Mouse (Mus musculus) hindbrain, embryonic 11.5 days (tissue): Measurements from ENCODE around the gene Gstm1. TPM values are rescaled to one million over a fixed set of nuclear protein-coding genes. Genes with fewer than 3 reads are reported as not detected.

Experiments
- ATAC-seq: fragments of 200-750 bp; cut with Nextera tagmentation; 2 replicates; pipeline ENCODE4 v1.8.0; 2017; ENCODE audit warnings: mild to moderate bottlenecking, moderate TSS enrichment, moderate library complexity; ENCODE audit not compliant: low FRiP score
- DNase-seq: peaks from one replicate; pipeline ENCODE4 v3.0.0-alpha.2; 2015; ENCODE audit warnings: low spot score
- H3K27ac ChIP-seq: fragments of 300-500 bp; sonication (generic); 2 replicates; pipeline ENCODE4 v1.5.1; 2014; ENCODE audit warnings: mild to moderate bottlenecking, low read depth, low read length
- H3K27me3 ChIP-seq: fragments of 300-500 bp; sonication (generic); 2 replicates; pipeline ENCODE4 v1.6.1; 2014; ENCODE audit warnings: mild to moderate bottlenecking, low read length, moderate library complexity, mixed read lengths; ENCODE audit not compliant: control insufficient read depth, insufficient read depth
- H3K36me3 ChIP-seq: fragments of 300-500 bp; sonication (generic); 2 replicates; pipeline ENCODE4 v1.6.1; 2014; ENCODE audit warnings: mild to moderate bottlenecking, low read length, moderate library complexity, mixed read lengths; ENCODE audit not compliant: control insufficient read depth, insufficient read depth
- H3K4me1 ChIP-seq: fragments of 300-500 bp; sonication (generic); replicated peaks from 2 replicates; pipeline ENCODE4 v1.6.1; 2014; ENCODE audit warnings: low read length, mixed read lengths; ENCODE audit not compliant: control insufficient read depth, insufficient read depth
- H3K4me2 ChIP-seq: fragments of 300-500 bp; sonication (generic); replicated peaks from 2 replicates; pipeline ENCODE4 v1.6.1; 2014; ENCODE audit warnings: mild to moderate bottlenecking, low read depth, low read length
- H3K4me3 ChIP-seq: fragments of 300-500 bp; sonication (generic); 2 replicates; pipeline ENCODE4 v1.5.1; 2014; ENCODE audit warnings: low read depth, low read length
- H3K9ac ChIP-seq: fragments of 300-500 bp; sonication (generic); 2 replicates; pipeline ENCODE4 v1.6.1; 2014; ENCODE audit warnings: low read depth, low read length
- H3K9me3 ChIP-seq: fragments of 300-500 bp; sonication (generic); 2 replicates; pipeline ENCODE4 v1.6.1; 2016; ENCODE audit warnings: low read length; ENCODE audit not compliant: control insufficient read depth
- WGBS: fragments of 180-500 bp; shearing (Covaris S2); extraction: QIAGEN DNeasy Blood & Tissue Kit; methylation state at CpG from one replicate; pipeline ENCODE4 v1.1.7; 2014; 5-methylcytosine and 5-hydroxymethylcytosine counted together
- polyA plus RNA-seq: library from polyadenylated mRNA; unstranded; fragments of >200 nt; fragmentation: Nextera tagmentation; extraction: Ambion mirVana; gene quantifications from 2 replicates; pipeline ENCODE4 v1.2.1, GENCODE M21; 2014

Gene Gstm1
- polyA plus RNA-seq, result 32.5 and 34.4 TPM in 2 replicates

GRCm38 (mm10) chr3:108017473-108018189, at the start of gene Gstm1:
Gene Gstm1, minus strand, starts transcription at chr3:108017973.
- DNase-seq, result peak; percentile 93
- Histone ChIP-seq H3K36me3 (no peaks in the 10 kb centered on the region), H3K4me1 (0 out of 2 replicates have a peak, but pooled peaks cover 3% of the 10 kb centered on the region), H3K9ac (peak within 1 kb of the TSS; percentile 33; the same call in 1 of the 2 replicates), H3K27me3 (no peaks in the 10 kb centered on the region), H3K4me3 (peak within 1 kb of the TSS; percentile 43), H3K4me2 (peak within 1 kb of the TSS; percentile 72), H3K9me3 (no peaks in the 10 kb centered on the region), H3K27ac (0 out of 2 replicates have a peak within 1 kb of the TSS, but pooled peaks have one; percentile 30)
- ATAC-seq, result peak; percentile 97
- WGBS, result under 1% methylated on average over 31 of the region's 31 CpGs

DNA sequence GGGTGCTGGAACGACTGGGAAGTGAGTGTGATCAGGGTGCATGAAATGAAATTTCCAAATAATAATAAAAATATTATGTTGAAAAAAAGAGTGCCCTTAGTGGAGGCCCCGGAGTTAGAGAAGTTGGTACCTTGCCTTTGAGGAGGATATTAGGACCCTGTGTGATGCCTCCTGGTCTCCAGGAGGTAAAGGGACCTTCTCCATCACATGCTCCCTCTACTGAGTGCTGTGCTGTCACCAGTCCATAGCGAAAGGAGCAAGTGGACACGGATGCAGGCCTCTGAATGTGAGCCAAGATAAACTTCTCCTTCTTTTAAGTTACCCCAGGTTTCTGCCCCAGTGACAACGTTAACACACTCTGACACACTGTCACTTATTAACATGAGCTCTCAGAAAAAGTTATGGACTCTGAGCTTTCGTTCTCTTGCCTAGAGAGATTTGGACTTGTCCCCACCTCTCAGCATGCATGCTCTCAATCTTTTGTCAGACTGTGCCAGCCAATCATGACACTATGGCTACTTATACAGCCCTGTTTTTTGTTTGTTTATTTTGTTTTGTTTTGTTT, 49.7 kb upstream of the Gstm1 start:
- Histone ChIP-seq H3K9ac (no peak overlapping the region), H3K27me3 (no peaks in the 10 kb centered on the region), H3K4me2 (no peak overlapping the region), H3K9me3 (no peaks in the 10 kb centered on the region), H3K27ac (no peak overlapping the region), H3K4me1 (no peaks in the 10 kb centered on the region), H3K36me3 (no peaks in the 10 kb centered on the region), H3K4me3 (no peak overlapping the region)
- 76% methylated on average over 6 of the region's 6 CpGs for WGBS
- DNase-seq, result no peak
- no peak for ATAC-seq

- Histone ChIP-seq H3K4me3 (no peak overlapping the region), H3K27me3 (no peaks in the 10 kb centered on the region), H3K27ac (no peak overlapping the region), H3K9ac (no peak overlapping the region), H3K4me2 (no peak overlapping the region), H3K9me3 (no peaks in the 10 kb centered on the region), H3K36me3 (no peaks in the 10 kb centered on the region), H3K4me1 (no peaks in the 10 kb centered on the region)
- WGBS, result 75% methylated on average over 9 of the region's 9 CpGs
- no peak for ATAC-seq
- DNase-seq, result no peak
These were observed 47.8 kb upstream of the Gstm1 start for GRCm38 (mm10) chr3:108065551-108065950.

DNA sequence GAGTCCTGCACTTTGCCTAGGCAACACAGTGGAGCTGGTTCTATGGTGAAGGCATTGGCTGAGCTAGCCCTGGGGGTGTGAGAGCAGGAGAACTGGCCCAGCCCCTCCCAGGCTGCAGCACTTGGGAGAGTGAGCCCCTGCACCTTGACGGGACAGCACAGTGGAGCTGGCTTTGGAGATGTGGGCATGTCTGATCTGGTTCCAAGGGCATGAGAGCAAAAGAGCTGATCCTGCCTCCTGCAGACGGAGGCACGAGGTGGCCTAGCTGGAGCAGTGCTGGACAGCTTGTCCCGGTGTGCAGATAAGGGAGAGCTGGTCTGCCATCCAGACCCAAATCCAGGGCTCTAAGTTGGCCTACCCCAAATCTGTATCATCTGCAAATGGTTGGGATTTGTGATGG, 46.9 kb upstream of the Gstm1 start:
- no peak overlapping the region for H3K27ac ChIP-seq
- no peak for ATAC-seq
- no peak overlapping the region for H3K4me3 ChIP-seq

DNA sequence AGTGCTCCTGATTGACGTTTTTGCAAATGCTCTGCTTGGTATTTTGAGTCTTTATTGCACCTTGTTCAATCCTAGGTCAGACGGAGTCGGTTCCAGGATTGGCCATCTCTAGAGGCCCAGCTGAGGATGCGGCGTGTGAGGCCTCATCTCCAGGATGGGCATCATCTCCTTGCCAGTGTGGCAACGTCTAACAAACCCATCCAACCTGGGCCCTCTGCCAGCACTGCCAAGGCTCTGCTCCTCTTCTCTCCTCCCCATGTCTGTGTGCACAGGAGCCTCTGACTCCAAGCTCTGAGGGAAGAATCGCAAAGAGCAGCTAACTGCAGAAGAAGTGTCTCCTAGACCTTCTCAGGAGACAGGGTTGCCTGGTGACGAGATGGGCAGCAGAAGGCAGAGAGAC, 44.9 kb upstream of the Gstm1 start:
- Histone ChIP-seq H3K9ac (no peak overlapping the region), H3K36me3 (no peaks in the 10 kb centered on the region), H3K4me3 (no peak overlapping the region), H3K4me1 (no peaks in the 10 kb centered on the region), H3K27me3 (no peaks in the 10 kb centered on the region), H3K27ac (no peak overlapping the region), H3K4me2 (no peak overlapping the region), H3K9me3 (no peaks in the 10 kb centered on the region)
- no peak for ATAC-seq
- WGBS, result 81% methylated on average over 8 of the region's 8 CpGs
- DNase-seq, result no peak

More for the DNA sequence above, 46.9 kb upstream of the Gstm1 start:
- Histone ChIP-seq H3K4me1 (no peaks in the 10 kb centered on the region), H3K27me3 (no peaks in the 10 kb centered on the region), H3K36me3 (no peaks in the 10 kb centered on the region), H3K9ac (no peak overlapping the region), H3K4me2 (no peak overlapping the region), H3K9me3 (no peaks in the 10 kb centered on the region)
- DNase-seq, result no peak
- 75% methylated on average over 4 of the region's 4 CpGs for WGBS

- Histone ChIP-seq H3K9ac (no peak overlapping the region), H3K4me3 (no peak overlapping the region), H3K4me1 (no peaks in the 10 kb centered on the region), H3K27ac (no peak overlapping the region), H3K36me3 (no peaks in the 10 kb centered on the region), H3K9me3 (no peaks in the 10 kb centered on the region), H3K4me2 (no peak overlapping the region), H3K27me3 (no peaks in the 10 kb centered on the region)
- WGBS, result 29% methylated on average over 7 of the region's 7 CpGs
- ATAC-seq, result no peak
- DNase-seq, result peak; percentile 84
These were observed 43.6 kb upstream of the Gstm1 start for GRCm38 (mm10) chr3:108061420-108061819.

DNA sequence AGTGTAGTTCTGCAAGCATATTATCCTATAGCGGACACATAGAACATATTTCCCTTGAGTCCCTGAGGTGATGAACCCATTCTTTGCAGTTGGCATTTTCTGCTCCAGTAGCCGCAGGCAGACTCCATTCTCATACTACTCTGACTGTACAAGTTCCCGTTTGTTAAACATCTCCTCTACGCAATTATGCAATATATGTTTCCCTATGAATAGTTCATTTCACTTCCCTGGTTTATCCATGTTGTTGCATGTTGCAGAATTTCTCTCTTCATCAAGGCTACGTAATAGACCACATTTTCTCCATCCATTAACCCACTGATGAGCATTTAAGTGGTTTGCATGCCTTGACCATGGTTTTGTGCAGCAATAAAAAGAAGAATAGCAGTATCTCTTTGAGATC, 32.7 kb upstream of the Gstm1 start:
- no peaks in the 10 kb centered on the region for H3K9me3 ChIP-seq
- no peaks in the 10 kb centered on the region for H3K27me3 ChIP-seq
- H3K9ac ChIP-seq, result no peak overlapping the region
- no peak overlapping the region for H3K4me3 ChIP-seq
- ATAC-seq, result no peak
- 91% methylated on average over 5 of the region's 5 CpGs for WGBS
- no peak overlapping the region for H3K27ac ChIP-seq
- no peak for DNase-seq
- no peaks in the 10 kb centered on the region for H3K36me3 ChIP-seq
- no peaks in the 10 kb centered on the region for H3K4me1 ChIP-seq
- H3K4me2 ChIP-seq, result no peak overlapping the region

DNA sequence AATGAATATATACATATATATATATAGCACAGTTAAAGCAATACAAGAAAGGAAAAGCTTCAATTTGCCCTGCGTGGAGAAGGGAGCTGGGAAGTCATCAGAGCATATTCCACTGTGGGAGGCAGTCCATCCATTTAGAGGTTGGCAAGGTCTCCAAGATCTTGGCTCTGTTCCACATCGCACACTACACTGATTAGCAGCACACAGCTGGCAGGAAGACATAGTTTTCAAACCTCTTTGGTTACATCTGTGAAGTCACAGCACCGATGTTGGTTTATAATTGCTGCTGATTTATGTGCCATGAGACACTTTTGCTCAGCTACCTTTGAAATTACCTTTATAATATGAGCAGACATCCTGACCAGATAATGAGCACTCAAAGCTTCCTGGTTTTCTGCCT, 30.5 kb upstream of the Gstm1 start:
- Histone ChIP-seq H3K36me3 (no peaks in the 10 kb centered on the region), H3K4me2 (no peak overlapping the region), H3K27ac (no peak overlapping the region), H3K9me3 (no peaks in the 10 kb centered on the region), H3K4me1 (no peaks in the 10 kb centered on the region; the same call in 1 of the 2 replicates), H3K27me3 (no peaks in the 10 kb centered on the region), H3K4me3 (no peak overlapping the region), H3K9ac (no peak overlapping the region)
- DNase-seq, result no peak
- ATAC-seq, result no peak
- 93% methylated on average over 3 of the region's 3 CpGs for WGBS
